Mouse (Mus musculus) stomach, embryonic 15.5 days (tissue): Measurements from ENCODE around the gene Snca. TPM values are rescaled to one million over a fixed set of nuclear protein-coding genes. Genes with fewer than 3 reads are reported as not detected.

Source experiments
- ATAC-seq: fragments of 200-750 bp; cut with Nextera tagmentation; 2 replicates; pipeline ENCODE4 v1.8.0; 2017; ENCODE audit warnings: low read depth, moderate number of reproducible peaks, moderate TSS enrichment; ENCODE audit not compliant: insufficient read depth, low FRiP score
- H3K27ac ChIP-seq: fragments of 300-500 bp; sonication (generic); 2 replicates; pipeline ENCODE4 v1.5.1; 2015; ENCODE audit warnings: mild to moderate bottlenecking, inconsistent platforms
- H3K27me3 ChIP-seq: fragments of 300-500 bp; sonication (generic); replicated peaks from 2 replicates; pipeline ENCODE4 v1.6.1; 2015; ENCODE audit warnings: inconsistent platforms
- H3K36me3 ChIP-seq: fragments of 300-500 bp; sonication (generic); 2 replicates; pipeline ENCODE4 v1.6.1; 2015; ENCODE audit warnings: inconsistent platforms
- H3K4me1 ChIP-seq: fragments of 300-500 bp; sonication (generic); 2 replicates; pipeline ENCODE4 v1.6.1; 2015; ENCODE audit warnings: inconsistent platforms
- H3K4me2 ChIP-seq: fragments of 300-500 bp; sonication (generic); 2 replicates; pipeline ENCODE4 v1.6.1; 2015; ENCODE audit warnings: mild to moderate bottlenecking, inconsistent platforms
- H3K4me3 ChIP-seq: fragments of 300-500 bp; sonication (generic); replicated peaks from 2 replicates; pipeline ENCODE4 v1.5.1; 2015; ENCODE audit warnings: inconsistent platforms
- H3K9ac ChIP-seq: fragments of 300-500 bp; sonication (generic); 2 replicates; pipeline ENCODE4 v1.6.1; 2015; ENCODE audit warnings: inconsistent platforms
- H3K9me3 ChIP-seq: fragments of 300-500 bp; sonication (generic); 2 replicates; pipeline ENCODE4 v1.6.1; 2016; ENCODE audit warnings: inconsistent platforms
- WGBS: fragments of 180-500 bp; shearing (Covaris S2); methylation state at CpG from one replicate; pipeline ENCODE4 v1.1.7; 2015; 5-methylcytosine and 5-hydroxymethylcytosine counted together
- polyA plus RNA-seq: library from polyadenylated mRNA; unstranded; fragments of >200 nt; fragmentation: Nextera tagmentation; extraction: Ambion mirVana; gene quantifications from 2 replicates; pipeline ENCODE4 v1.2.1, GENCODE M21; 2015

The Snca gene
- polyA plus RNA-seq, 1 experiment from 2014 or later, result 60.9 TPM

- ATAC-seq, result no peak
- Histone ChIP-seq H3K9ac (no peak overlapping the region), H3K27ac (no peak overlapping the region), H3K4me3 (no peak overlapping the region), H3K36me3 (no peaks in the 10 kb centered on the region), H3K9me3 (no peaks in the 10 kb centered on the region), H3K4me2 (no peak overlapping the region), H3K27me3 (no peaks in the 10 kb centered on the region), H3K4me1 (no peaks in the 10 kb centered on the region)
- 85% methylated on average over 1 of the region's 1 CpGs for WGBS
Observed at GRCm38 (mm10) chr6:60786955-60787354, 42.7 kb downstream of the Snca start.

GRCm38 (mm10) chr6:60771899-60772298 is 57.8 kb downstream of the Snca start:
- Histone ChIP-seq H3K9ac (no peak overlapping the region), H3K4me3 (no peak overlapping the region), H3K4me2 (no peak overlapping the region), H3K27me3 (no peaks in the 10 kb centered on the region), H3K36me3 (no peaks in the 10 kb centered on the region), H3K27ac (no peak overlapping the region), H3K4me1 (no peaks in the 10 kb centered on the region), H3K9me3 (no peaks in the 10 kb centered on the region)
- 62% methylated on average over 1 of the region's 1 CpGs for WGBS
- ATAC-seq, result no peak

- WGBS, result 79% methylated on average over 3 of the region's 3 CpGs
- Histone ChIP-seq H3K4me1 (no peaks in the 10 kb centered on the region), H3K27me3 (no peaks in the 10 kb centered on the region), H3K9me3 (no peaks in the 10 kb centered on the region), H3K36me3 (no peaks in the 10 kb centered on the region), H3K9ac (no peak overlapping the region), H3K4me2 (no peak overlapping the region), H3K27ac (no peak overlapping the region), H3K4me3 (no peak overlapping the region)
- ATAC-seq, result no peak
Observed at GRCm38 (mm10) chr6:60765696-60766095, 64.0 kb downstream of the Snca start.

GRCm38 (mm10) chr6:60762864-60763263 is 66.8 kb downstream of the Snca start:
- Histone ChIP-seq H3K27me3 (no peaks in the 10 kb centered on the region), H3K9me3 (no peaks in the 10 kb centered on the region), H3K36me3 (no peaks in the 10 kb centered on the region), H3K4me2 (no peak overlapping the region), H3K4me3 (no peak overlapping the region), H3K27ac (no peak overlapping the region), H3K9ac (no peak overlapping the region), H3K4me1 (no peaks in the 10 kb centered on the region)
- WGBS, result 88% methylated on average over 4 of the region's 4 CpGs
- no peak for ATAC-seq

GRCm38 (mm10) chr6:60761710-60762109 is 67.9 kb downstream of the Snca start:
- whole genome bisulfite sequencing, result 47% methylated on average over 2 of the region's 2 CpGs
- Histone ChIP-seq H3K9ac (no peak overlapping the region), H3K36me3 (no peaks in the 10 kb centered on the region)

GRCm38 (mm10) chr6:60754975-60755374 is 74.7 kb downstream of the Snca start:
- Histone ChIP-seq H3K4me1 (no peaks in the 10 kb centered on the region), H3K36me3 (no peaks in the 10 kb centered on the region), H3K9me3 (no peaks in the 10 kb centered on the region), H3K27me3 (no peaks in the 10 kb centered on the region), H3K27ac (no peak overlapping the region), H3K4me2 (no peak overlapping the region), H3K4me3 (no peak overlapping the region), H3K9ac (no peak overlapping the region)
- 76% methylated on average over 1 of the region's 1 CpGs for WGBS
- no peak for ATAC-seq

More at GRCm38 (mm10) chr6:60761710-60762109, 67.9 kb downstream of the Snca start:
- H3K27ac ChIP-seq, result no peak overlapping the region
- no peak overlapping the region for H3K4me2 ChIP-seq
- H3K27me3 ChIP-seq, result no peaks in the 10 kb centered on the region
- H3K4me3 ChIP-seq, result no peak overlapping the region
- no peaks in the 10 kb centered on the region for H3K9me3 ChIP-seq
- H3K4me1 ChIP-seq, result no peaks in the 10 kb centered on the region
- ATAC-seq, result no peak

GRCm38 (mm10) chr6:60745965-60746364 is 83.7 kb downstream of the Snca start:
- ATAC-seq, result no peak
- Histone ChIP-seq H3K27ac (no peak overlapping the region), H3K4me1 (no peaks in the 10 kb centered on the region), H3K9me3 (no peaks in the 10 kb centered on the region), H3K36me3 (no peaks in the 10 kb centered on the region), H3K4me2 (no peak overlapping the region), H3K4me3 (no peak overlapping the region), H3K9ac (no peak overlapping the region), H3K27me3 (no peaks in the 10 kb centered on the region)

GRCm38 (mm10) chr6:60741427-60742071 is 88.1 kb downstream of the Snca start:
- WGBS, result 87% methylated on average over 2 of the region's 2 CpGs
- Histone ChIP-seq H3K4me3 (no peak overlapping the region), H3K9ac (no peak overlapping the region), H3K9me3 (no peaks in the 10 kb centered on the region), H3K4me2 (no peak overlapping the region), H3K36me3 (no peaks in the 10 kb centered on the region), H3K4me1 (no peaks in the 10 kb centered on the region), H3K27ac (no peak overlapping the region), H3K27me3 (no peaks in the 10 kb centered on the region)
- no peak for ATAC-seq

- Histone ChIP-seq H3K27me3 (no peaks in the 10 kb centered on the region), H3K4me1 (no peaks in the 10 kb centered on the region), H3K9me3 (no peaks in the 10 kb centered on the region), H3K36me3 (no peaks in the 10 kb centered on the region), H3K9ac (no peak overlapping the region), H3K27ac (no peak overlapping the region), H3K4me2 (no peak overlapping the region), H3K4me3 (no peak overlapping the region)
- WGBS, result 50% methylated on average over 1 of the region's 1 CpGs
- ATAC-seq, result no peak
Observed at GRCm38 (mm10) chr6:60739776-60740175, 89.9 kb downstream of the Snca start.

- no peak overlapping the region for H3K27ac ChIP-seq
- H3K36me3 ChIP-seq, result no peaks in the 10 kb centered on the region
- H3K4me1 ChIP-seq, result no peaks in the 10 kb centered on the region
- ATAC-seq, result no peak
- H3K27me3 ChIP-seq, result no peaks in the 10 kb centered on the region
- no peak overlapping the region for H3K4me3 ChIP-seq
- no peaks in the 10 kb centered on the region for H3K9me3 ChIP-seq
- 53% methylated on average over 2 of the region's 2 CpGs for WGBS
- no peak overlapping the region for H3K4me2 ChIP-seq
- no peak overlapping the region for H3K9ac ChIP-seq
Observed at GRCm38 (mm10) chr6:60731164-60731563, 98.5 kb downstream of the Snca start.

- ATAC-seq, result no peak
- H3K36me3 ChIP-seq, result no peaks in the 10 kb centered on the region
- H3K9ac ChIP-seq, result no peak overlapping the region
- no peaks in the 10 kb centered on the region for H3K9me3 ChIP-seq
- WGBS, result 68% methylated on average over 2 of the region's 2 CpGs
- H3K4me3 ChIP-seq, result no peak overlapping the region
- H3K27ac ChIP-seq, result no peak overlapping the region
- no peaks in the 10 kb centered on the region for H3K27me3 ChIP-seq
- no peaks in the 10 kb centered on the region for H3K4me1 ChIP-seq
- H3K4me2 ChIP-seq, result no peak overlapping the region
Observed at GRCm38 (mm10) chr6:60724110-60724829, 105.4 kb downstream of the Snca start.

GRCm38 (mm10) chr6:60717566-60717965 is 112.1 kb downstream of the Snca start:
- H3K36me3 ChIP-seq, result no peaks in the 10 kb centered on the region
- ATAC-seq, result no peak
- no peak overlapping the region for H3K4me3 ChIP-seq
- no peaks in the 10 kb centered on the region for H3K4me1 ChIP-seq
- no peak overlapping the region for H3K27ac ChIP-seq
- H3K27me3 ChIP-seq, result no peaks in the 10 kb centered on the region
- no peak overlapping the region for H3K9ac ChIP-seq
- no peaks in the 10 kb centered on the region for H3K9me3 ChIP-seq
- WGBS, result 78% methylated on average over 3 of the region's 3 CpGs
- H3K4me2 ChIP-seq, result no peak overlapping the region
